Mouse (Mus musculus): ENCODE data around the gene Olfr984. TPM values are rescaled to one million over a fixed set of nuclear protein-coding genes. Genes with fewer than 3 reads are reported as not detected.
A peak's percentile ranks its signal among the peaks of the same experiment; 100 is the strongest.

The Olfr984 gene
- polyA plus RNA-seq (2014; fragmentation: Nextera tagmentation; extraction: Ambion mirVana), result not detected in 2 replicates

GRCm38 (mm10) chr9:40114106-40114505 lies at the start of gene Olfr984:
TSS of gene Olfr984 (minus strand) at chr9:40114206.
- Histone ChIP-seq H3K9ac (ENCODE audit: low read depth, low read length) (no peak within 1 kb of the TSS), H3K27me3 (ENCODE audit: control insufficient read depth, insufficient read depth, low read length) (no peaks in the 10 kb centered on the region), H3K36me3 (ENCODE audit: control insufficient read depth, insufficient read depth, low read length) (no peaks in the 10 kb centered on the region), H3K4me1 (ENCODE audit: control insufficient read depth, insufficient read depth, low read length) (no peaks in the 10 kb centered on the region), H3K9me3 (ENCODE audit: control insufficient read depth, low read length) (no peaks in the 10 kb centered on the region), H3K4me2 (replicated peaks; ENCODE audit: low read depth, low read length) (no peak within 1 kb of the TSS), H3K27ac (ENCODE audit: low read depth, low read length) (no peak within 1 kb of the TSS), H3K4me3 (ENCODE audit: low read length) (no peak within 1 kb of the TSS)
- 87% methylated on average over 2 of the region's 2 CpGs for WGBS
- no peak for ATAC-seq (ENCODE audit: low FRiP score, low TSS enrichment)

GRCm38 (mm10) chr9:40155118-40155644 lies 41.2 kb upstream of the Olfr984 start:
- Histone ChIP-seq H3K9ac (ENCODE audit: low read depth, low read length) (no peak overlapping the region), H3K9me3 (ENCODE audit: control insufficient read depth, low read length) (no peaks in the 10 kb centered on the region), H3K4me2 (replicated peaks; ENCODE audit: low read depth, low read length) (no peak overlapping the region), H3K27me3 (ENCODE audit: control insufficient read depth, insufficient read depth, low read length) (no peaks in the 10 kb centered on the region), H3K4me1 (ENCODE audit: control insufficient read depth, insufficient read depth, low read length) (no peaks in the 10 kb centered on the region), H3K36me3 (ENCODE audit: control insufficient read depth, insufficient read depth, low read length) (no peaks in the 10 kb centered on the region), H3K4me3 (ENCODE audit: low read length) (no peak overlapping the region), H3K27ac (ENCODE audit: low read depth, low read length) (no peak overlapping the region)
- 61% methylated on average over 4 of the region's 4 CpGs for WGBS
- no peak for ATAC-seq (ENCODE audit: low FRiP score, low TSS enrichment)

GRCm38 (mm10) chr9:40141544-40141943 lies 27.5 kb upstream of the Olfr984 start:
- no peak overlapping the region for H3K9ac ChIP-seq (ENCODE audit: low read depth, low read length)
- WGBS, result 45% methylated on average over 1 of the region's 1 CpGs
- no peaks in the 10 kb centered on the region for H3K36me3 ChIP-seq (ENCODE audit: control insufficient read depth, insufficient read depth, low read length)
- no peaks in the 10 kb centered on the region for H3K27me3 ChIP-seq (ENCODE audit: control insufficient read depth, insufficient read depth, low read length)
- no peak overlapping the region for H3K4me3 ChIP-seq (ENCODE audit: low read length)
- H3K9me3 ChIP-seq (ENCODE audit: control insufficient read depth, low read length), result no peaks in the 10 kb centered on the region
- H3K4me2 ChIP-seq (replicated peaks; ENCODE audit: low read depth, low read length), result no peak overlapping the region
- ATAC-seq (ENCODE audit: low FRiP score, low TSS enrichment), result no peak
- H3K27ac ChIP-seq (ENCODE audit: low read depth, low read length), result no peak overlapping the region
- no peaks in the 10 kb centered on the region for H3K4me1 ChIP-seq (ENCODE audit: control insufficient read depth, insufficient read depth, low read length)

GRCm38 (mm10) chr9:40139484-40139883 lies 25.5 kb upstream of the Olfr984 start:
- WGBS, result 39% methylated on average over 4 of the region's 4 CpGs

GRCm38 (mm10) chr9:40136987-40137688 lies 23.1 kb upstream of the Olfr984 start:
- WGBS, result 79% methylated on average over 6 of the region's 6 CpGs
- Histone ChIP-seq H3K4me3 (ENCODE audit: low read length) (no peak overlapping the region), H3K27ac (ENCODE audit: low read depth, low read length) (no peak overlapping the region), H3K4me1 (ENCODE audit: control insufficient read depth, insufficient read depth, low read length) (no peaks in the 10 kb centered on the region), H3K4me2 (replicated peaks; ENCODE audit: low read depth, low read length) (no peak overlapping the region), H3K27me3 (ENCODE audit: control insufficient read depth, insufficient read depth, low read length) (no peaks in the 10 kb centered on the region), H3K9ac (ENCODE audit: low read depth, low read length) (no peak overlapping the region), H3K36me3 (ENCODE audit: control insufficient read depth, insufficient read depth, low read length) (no peaks in the 10 kb centered on the region), H3K9me3 (ENCODE audit: control insufficient read depth, low read length) (no peaks in the 10 kb centered on the region)
- no peak for ATAC-seq (ENCODE audit: low FRiP score, low TSS enrichment)

More at GRCm38 (mm10) chr9:40139484-40139883, 25.5 kb upstream of the Olfr984 start:
- Histone ChIP-seq H3K9ac (ENCODE audit: low read depth, low read length) (no peak overlapping the region), H3K9me3 (ENCODE audit: control insufficient read depth, low read length) (no peaks in the 10 kb centered on the region), H3K27me3 (ENCODE audit: control insufficient read depth, insufficient read depth, low read length) (no peaks in the 10 kb centered on the region), H3K4me2 (replicated peaks; ENCODE audit: low read depth, low read length) (no peak overlapping the region), H3K36me3 (ENCODE audit: control insufficient read depth, insufficient read depth, low read length) (no peaks in the 10 kb centered on the region), H3K4me1 (ENCODE audit: control insufficient read depth, insufficient read depth, low read length) (no peaks in the 10 kb centered on the region), H3K4me3 (ENCODE audit: low read length) (no peak overlapping the region), H3K27ac (ENCODE audit: low read depth, low read length) (no peak overlapping the region)
- ATAC-seq (ENCODE audit: low FRiP score, low TSS enrichment), result no peak

GRCm38 (mm10) chr9:40130556-40130955 lies 16.6 kb upstream of the Olfr984 start:
- H3K27ac ChIP-seq (ENCODE audit: low read depth, low read length), result no peak overlapping the region
- no peak overlapping the region for H3K4me3 ChIP-seq (ENCODE audit: low read length)
- H3K4me1 ChIP-seq (ENCODE audit: control insufficient read depth, insufficient read depth, low read length), result no peaks in the 10 kb centered on the region
- WGBS, result 87% methylated on average over 1 of the region's 1 CpGs
- H3K9me3 ChIP-seq (ENCODE audit: control insufficient read depth, low read length), result no peaks in the 10 kb centered on the region
- no peaks in the 10 kb centered on the region for H3K36me3 ChIP-seq (ENCODE audit: control insufficient read depth, insufficient read depth, low read length)
- ATAC-seq (ENCODE audit: low FRiP score, low TSS enrichment), result no peak
- H3K27me3 ChIP-seq (ENCODE audit: control insufficient read depth, insufficient read depth, low read length), result no peaks in the 10 kb centered on the region
- no peak overlapping the region for H3K4me2 ChIP-seq (replicated peaks; ENCODE audit: low read depth, low read length)
- no peak overlapping the region for H3K9ac ChIP-seq (ENCODE audit: low read depth, low read length)

GRCm38 (mm10) chr9:40130084-40130483 lies 16.1 kb upstream of the Olfr984 start, which contains the start of gene Olfr985:
TSS of gene Olfr985 (minus strand) at chr9:40130184.
- H3K27me3 ChIP-seq (ENCODE audit: control insufficient read depth, insufficient read depth, low read length), result no peaks in the 10 kb centered on the region
- no peak within 1 kb of the TSS for H3K9ac ChIP-seq (ENCODE audit: low read depth, low read length)
- H3K27ac ChIP-seq (ENCODE audit: low read depth, low read length), result no peak within 1 kb of the TSS
- H3K36me3 ChIP-seq (ENCODE audit: control insufficient read depth, insufficient read depth, low read length), result no peaks in the 10 kb centered on the region
- H3K4me2 ChIP-seq (replicated peaks; ENCODE audit: low read depth, low read length), result no peak within 1 kb of the TSS
- H3K4me3 ChIP-seq (ENCODE audit: low read length), result no peak within 1 kb of the TSS
- no peaks in the 10 kb centered on the region for H3K9me3 ChIP-seq (ENCODE audit: control insufficient read depth, low read length)
- H3K4me1 ChIP-seq (ENCODE audit: control insufficient read depth, insufficient read depth, low read length), result no peaks in the 10 kb centered on the region
- WGBS, result 84% methylated on average over 1 of the region's 1 CpGs
- no peak for ATAC-seq (ENCODE audit: low FRiP score, low TSS enrichment)

- Histone ChIP-seq H3K9ac (ENCODE audit: low read depth, low read length) (no peak overlapping the region), H3K4me1 (ENCODE audit: control insufficient read depth, insufficient read depth, low read length) (no peaks in the 10 kb centered on the region), H3K4me3 (ENCODE audit: low read length) (no peak overlapping the region), H3K4me2 (replicated peaks; ENCODE audit: low read depth, low read length) (no peak overlapping the region; the same call in 1 of the 2 replicates), H3K27ac (ENCODE audit: low read depth, low read length) (no peak overlapping the region), H3K36me3 (ENCODE audit: control insufficient read depth, insufficient read depth, low read length) (no peaks in the 10 kb centered on the region), H3K27me3 (ENCODE audit: control insufficient read depth, insufficient read depth, low read length) (no peaks in the 10 kb centered on the region), H3K9me3 (ENCODE audit: control insufficient read depth, low read length) (no peaks in the 10 kb centered on the region)
- 67% methylated on average over 5 of the region's 5 CpGs for WGBS
- no peak for ATAC-seq (ENCODE audit: low FRiP score, low TSS enrichment)
Observed at GRCm38 (mm10) chr9:40117287-40117659, 3.3 kb upstream of the Olfr984 start.

- H3K36me3 ChIP-seq (ENCODE audit: control insufficient read depth, insufficient read depth, low read length), result no peaks in the 10 kb centered on the region
- no peaks in the 10 kb centered on the region for H3K9me3 ChIP-seq (ENCODE audit: control insufficient read depth, low read length)
- no peaks in the 10 kb centered on the region for H3K4me1 ChIP-seq (ENCODE audit: control insufficient read depth, insufficient read depth, low read length)
- ATAC-seq (ENCODE audit: low FRiP score, low TSS enrichment), result peak; percentile 62; the same call in 1 of the 2 replicates
- 56% methylated on average over 10 of the region's 10 CpGs for WGBS
- H3K4me3 ChIP-seq (ENCODE audit: low read length), result no peak overlapping the region
- H3K4me2 ChIP-seq (replicated peaks; ENCODE audit: low read depth, low read length), result no peak overlapping the region; the same call in 1 of the 2 replicates
- H3K9ac ChIP-seq (ENCODE audit: low read depth, low read length), result no peak overlapping the region
- H3K27me3 ChIP-seq (ENCODE audit: control insufficient read depth, insufficient read depth, low read length), result no peaks in the 10 kb centered on the region
- no peak overlapping the region for H3K27ac ChIP-seq (ENCODE audit: low read depth, low read length)
Observed at GRCm38 (mm10) chr9:40116645-40117286, 2.8 kb upstream of the Olfr984 start.

All from kidney, embryonic 14.5 days (tissue).